Mouse (Mus musculus): ENCODE data around the gene Sqstm1.

- TF ChIP-seq CTCF (IDR thresholded peaks at IDR 0.05; ENCODE audit: control insufficient read depth, insufficient read depth, insufficient replicate concordance, low read depth, low read length) (no peak), POLR2A (IDR thresholded peaks at IDR 0.05; ENCODE audit: control insufficient read depth, low read depth, low read length) (no peak)
These were observed 16.6 kb upstream of the Sqstm1 start for GRCm38 (mm10) chr11:50227226-50227625.

Data from testis, adult 2 months (tissue).